Mouse (Mus musculus): ENCODE measurements around the gene Pax5. TPM values are rescaled to one million over a fixed set of nuclear protein-coding genes. Genes with fewer than 3 reads are reported as not detected.

Gene Pax5
- total RNA-seq (2023): 4.5 and 8.4 TPM in 2 replicates

GRCm38 (mm10) chr4:44709740-44710700 lies at the start of gene Pax5:
Gene Pax5, minus strand, starts transcription at chr4:44710487.

GRCm38 (mm10) chr4:44755553-44756133 lies 45.4 kb upstream of the Pax5 start, which contains the start of gene Zcchc7:
Gene Zcchc7, plus strand, starts transcription at chr4:44755877.

Other genes with a start within 250 kb of the Pax5 start
- 35.1 and 51.0 TPM in 2 replicates for gene Zcchc7, start 45.4 kb upstream of the Pax5 start, total RNA-seq (2023)